Mouse (Mus musculus): ENCODE results near the gene Atp8b4. TPM values are rescaled to one million over a fixed set of nuclear protein-coding genes. Genes with fewer than 3 reads are reported as not detected.

Gene Atp8b4
- polyA plus RNA-seq, 1 experiment from 2014 or later, result 0.19 TPM

- Histone ChIP-seq H3K9ac (no peak overlapping the region), H3K9me3 (no peaks in the 10 kb centered on the region), H3K4me2 (no peak overlapping the region), H3K4me1 (replicated peaks) (no peaks in the 10 kb centered on the region), H3K36me3 (no peaks in the 10 kb centered on the region), H3K27ac (no peak overlapping the region), H3K27me3 (no peaks in the 10 kb centered on the region), H3K4me3 (no peak overlapping the region)
- no peak for ATAC-seq (ENCODE audit: low FRiP score)
- WGBS, result 96% methylated on average over 3 of the region's 3 CpGs
Measured at GRCm38 (mm10) chr2:126418916-126419315, 81.6 kb downstream of the Atp8b4 start.

- Histone ChIP-seq H3K4me2 (no peak overlapping the region), H3K9me3 (no peaks in the 10 kb centered on the region), H3K36me3 (no peaks in the 10 kb centered on the region), H3K4me1 (replicated peaks) (no peaks in the 10 kb centered on the region), H3K9ac (no peak overlapping the region), H3K27me3 (no peaks in the 10 kb centered on the region), H3K27ac (no peak overlapping the region), H3K4me3 (no peak overlapping the region)
- WGBS, result 81% methylated on average over 2 of the region's 2 CpGs
- ATAC-seq (ENCODE audit: low FRiP score), result no peak
Measured at GRCm38 (mm10) chr2:126416772-126417171, 83.7 kb downstream of the Atp8b4 start.

GRCm38 (mm10) chr2:126415981-126416380 is 84.5 kb downstream of the Atp8b4 start:
- no peaks in the 10 kb centered on the region for H3K36me3 ChIP-seq
- H3K27me3 ChIP-seq, result no peaks in the 10 kb centered on the region
- H3K4me2 ChIP-seq, result no peak overlapping the region
- H3K9ac ChIP-seq, result no peak overlapping the region
- WGBS, result 82% methylated on average over 4 of the region's 4 CpGs
- no peaks in the 10 kb centered on the region for H3K9me3 ChIP-seq
- no peak for ATAC-seq (ENCODE audit: low FRiP score)
- no peaks in the 10 kb centered on the region for H3K4me1 ChIP-seq (replicated peaks)
- no peak overlapping the region for H3K4me3 ChIP-seq
- no peak overlapping the region for H3K27ac ChIP-seq

- Histone ChIP-seq H3K4me1 (replicated peaks) (no peaks in the 10 kb centered on the region), H3K4me3 (no peak overlapping the region), H3K9ac (no peak overlapping the region), H3K36me3 (no peaks in the 10 kb centered on the region), H3K9me3 (no peaks in the 10 kb centered on the region), H3K27me3 (no peaks in the 10 kb centered on the region), H3K27ac (no peak overlapping the region), H3K4me2 (no peak overlapping the region)
- ATAC-seq (ENCODE audit: low FRiP score), result no peak
Measured at GRCm38 (mm10) chr2:126412759-126413158, 87.7 kb downstream of the Atp8b4 start.

DNA sequence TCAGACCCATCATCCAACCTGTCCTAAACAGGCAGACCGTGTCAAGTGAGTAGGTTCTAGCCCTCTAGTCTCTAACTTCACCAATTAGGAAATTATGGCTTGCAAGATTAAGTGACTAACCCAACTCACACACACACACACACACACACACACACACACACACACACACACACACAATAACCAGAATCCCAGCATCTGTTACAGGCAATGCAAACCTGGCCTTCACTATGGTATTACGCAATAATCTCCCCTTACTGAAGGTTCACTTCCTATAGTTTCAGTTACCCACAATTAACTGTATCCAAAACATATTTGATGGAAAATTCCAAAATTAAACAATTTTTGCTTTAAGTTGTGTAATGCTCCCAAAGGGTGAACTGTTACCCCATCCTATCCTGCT is 101.0 kb downstream of the Atp8b4 start:
- no peaks in the 10 kb centered on the region for H3K27me3 ChIP-seq
- no peak overlapping the region for H3K9ac ChIP-seq
- no peaks in the 10 kb centered on the region for H3K4me1 ChIP-seq (replicated peaks)
- H3K4me2 ChIP-seq, result no peak overlapping the region
- H3K9me3 ChIP-seq, result no peaks in the 10 kb centered on the region
- ATAC-seq (ENCODE audit: low FRiP score), result no peak
- WGBS, result 92% methylated on average over 2 of the region's 2 CpGs
- no peak overlapping the region for H3K27ac ChIP-seq
- H3K4me3 ChIP-seq, result no peak overlapping the region
- no peaks in the 10 kb centered on the region for H3K36me3 ChIP-seq

DNA sequence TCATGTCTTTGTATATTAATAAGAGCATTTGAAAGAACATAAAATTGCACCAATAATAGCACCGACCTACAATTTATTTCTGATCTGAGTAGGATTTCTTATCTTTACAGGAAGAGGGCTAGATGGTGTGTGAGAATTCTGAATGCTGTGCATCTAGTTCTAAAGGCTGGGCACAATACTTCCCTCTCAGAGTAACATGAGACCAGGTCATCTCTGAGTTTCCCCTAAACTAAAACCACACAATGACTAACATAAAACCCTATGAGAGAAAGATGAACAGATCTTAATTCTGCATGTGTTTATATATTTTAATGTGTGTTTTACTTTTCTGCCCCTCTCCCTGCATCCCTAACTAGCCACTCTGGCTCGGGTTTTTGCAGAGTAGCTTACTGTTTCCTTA is 101.5 kb downstream of the Atp8b4 start:
- no peak for ATAC-seq (ENCODE audit: low FRiP score)
- Histone ChIP-seq H3K9me3 (no peaks in the 10 kb centered on the region), H3K4me1 (replicated peaks) (no peaks in the 10 kb centered on the region), H3K27me3 (no peaks in the 10 kb centered on the region), H3K36me3 (no peaks in the 10 kb centered on the region), H3K9ac (no peak overlapping the region), H3K4me2 (no peak overlapping the region), H3K27ac (no peak overlapping the region), H3K4me3 (no peak overlapping the region)
- WGBS, result 70% methylated on average over 2 of the region's 2 CpGs

DNA sequence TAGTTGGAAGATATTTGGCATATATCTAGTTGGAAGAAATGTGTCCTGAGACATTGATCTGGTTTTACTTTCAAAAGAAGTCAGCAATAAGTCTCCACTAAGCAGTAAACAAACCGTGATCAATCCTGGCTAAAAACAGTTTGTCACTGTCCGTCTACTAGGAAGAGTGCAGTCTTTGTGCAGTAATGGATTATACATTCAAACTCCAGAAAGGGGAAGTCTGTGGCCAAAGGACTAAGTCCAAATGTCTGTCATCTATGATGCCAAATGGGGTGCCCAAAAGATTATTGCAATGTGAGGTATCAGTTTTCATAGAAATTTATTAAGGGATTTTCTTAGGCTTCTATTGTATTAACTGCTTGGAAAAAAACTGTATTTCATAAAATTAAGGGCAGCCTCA is 102.3 kb downstream of the Atp8b4 start:
- H3K4me2 ChIP-seq, result no peak overlapping the region
- H3K27ac ChIP-seq, result no peak overlapping the region
- no peak overlapping the region for H3K9ac ChIP-seq
- no peaks in the 10 kb centered on the region for H3K36me3 ChIP-seq
- H3K9me3 ChIP-seq, result no peaks in the 10 kb centered on the region
- ATAC-seq (ENCODE audit: low FRiP score), result no peak
- H3K4me3 ChIP-seq, result no peak overlapping the region
- H3K4me1 ChIP-seq (replicated peaks), result no peaks in the 10 kb centered on the region
- WGBS, result 72% methylated on average over 2 of the region's 2 CpGs
- no peaks in the 10 kb centered on the region for H3K27me3 ChIP-seq

GRCm38 (mm10) chr2:126397513-126397912 is 103.0 kb downstream of the Atp8b4 start:
- 87% methylated on average over 8 of the region's 8 CpGs for WGBS
- no peaks in the 10 kb centered on the region for H3K4me1 ChIP-seq (replicated peaks)
- H3K9me3 ChIP-seq, result no peaks in the 10 kb centered on the region
- H3K36me3 ChIP-seq, result no peaks in the 10 kb centered on the region
- H3K27me3 ChIP-seq, result no peaks in the 10 kb centered on the region
- no peak overlapping the region for H3K9ac ChIP-seq
- no peak overlapping the region for H3K27ac ChIP-seq
- H3K4me3 ChIP-seq, result no peak overlapping the region
- no peak for ATAC-seq (ENCODE audit: low FRiP score)
- no peak overlapping the region for H3K4me2 ChIP-seq

DNA sequence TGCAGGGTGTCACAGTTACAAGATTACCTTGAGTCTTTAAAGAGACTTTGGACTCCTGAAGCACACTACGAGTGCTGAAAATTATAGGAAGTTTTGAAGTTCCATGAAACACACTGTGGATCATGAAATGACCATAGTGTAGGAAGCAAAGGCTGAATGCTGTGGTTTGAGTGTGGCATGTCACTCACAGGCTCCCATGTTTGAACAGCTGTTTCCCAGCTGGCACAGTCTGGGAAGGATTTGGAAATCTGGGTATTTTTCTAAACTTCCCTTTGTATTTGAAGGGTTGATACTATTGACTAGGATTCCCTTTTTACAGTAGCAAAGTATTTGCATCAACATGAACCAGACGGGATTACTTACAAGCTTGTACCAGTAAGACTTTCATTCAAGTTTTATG is 105.5 kb downstream of the Atp8b4 start:
- no peaks in the 10 kb centered on the region for H3K4me1 ChIP-seq (replicated peaks)
- no peaks in the 10 kb centered on the region for H3K36me3 ChIP-seq
- no peak overlapping the region for H3K9ac ChIP-seq
- 69% methylated on average over 2 of the region's 2 CpGs for WGBS
- no peak overlapping the region for H3K4me3 ChIP-seq
- ATAC-seq (ENCODE audit: low FRiP score), result no peak
- H3K27me3 ChIP-seq, result no peaks in the 10 kb centered on the region
- H3K27ac ChIP-seq, result no peak overlapping the region
- no peak overlapping the region for H3K4me2 ChIP-seq
- H3K9me3 ChIP-seq, result no peaks in the 10 kb centered on the region

GRCm38 (mm10) chr2:126387458-126388037 is 112.9 kb downstream of the Atp8b4 start:
- Histone ChIP-seq H3K9ac (no peak overlapping the region), H3K36me3 (no peaks in the 10 kb centered on the region), H3K27ac (no peak overlapping the region), H3K4me2 (no peak overlapping the region), H3K9me3 (no peaks in the 10 kb centered on the region), H3K27me3 (no peaks in the 10 kb centered on the region), H3K4me3 (no peak overlapping the region), H3K4me1 (replicated peaks) (no peaks in the 10 kb centered on the region)
- 87% methylated on average over 8 of the region's 8 CpGs for WGBS
- ATAC-seq (ENCODE audit: low FRiP score), result no peak

DNA sequence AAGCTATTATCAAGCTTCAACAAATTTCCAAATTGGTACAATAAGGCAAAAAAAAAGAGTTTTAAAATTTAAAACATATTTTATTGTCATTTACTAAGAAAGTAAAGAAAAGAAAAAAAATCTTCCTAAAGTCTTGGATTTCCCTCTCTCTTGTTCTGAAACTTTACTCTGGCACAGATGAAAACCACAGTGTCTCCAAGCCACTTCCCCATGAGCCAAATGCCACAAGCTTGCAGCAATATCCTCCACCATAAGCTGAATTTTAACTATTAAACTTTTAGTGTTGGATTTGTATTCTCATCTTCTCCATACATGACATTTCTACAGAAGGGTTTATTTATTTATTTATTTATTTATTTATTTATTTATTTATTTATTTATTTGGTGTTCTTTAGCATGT is 114.4 kb downstream of the Atp8b4 start:
- no peak overlapping the region for H3K9ac ChIP-seq
- H3K4me1 ChIP-seq (replicated peaks), result no peaks in the 10 kb centered on the region
- no peak overlapping the region for H3K4me2 ChIP-seq
- no peaks in the 10 kb centered on the region for H3K9me3 ChIP-seq
- no peak overlapping the region for H3K4me3 ChIP-seq
- no peak for ATAC-seq (ENCODE audit: low FRiP score)
- no peaks in the 10 kb centered on the region for H3K36me3 ChIP-seq
- H3K27ac ChIP-seq, result no peak overlapping the region
- H3K27me3 ChIP-seq, result no peaks in the 10 kb centered on the region

DNA sequence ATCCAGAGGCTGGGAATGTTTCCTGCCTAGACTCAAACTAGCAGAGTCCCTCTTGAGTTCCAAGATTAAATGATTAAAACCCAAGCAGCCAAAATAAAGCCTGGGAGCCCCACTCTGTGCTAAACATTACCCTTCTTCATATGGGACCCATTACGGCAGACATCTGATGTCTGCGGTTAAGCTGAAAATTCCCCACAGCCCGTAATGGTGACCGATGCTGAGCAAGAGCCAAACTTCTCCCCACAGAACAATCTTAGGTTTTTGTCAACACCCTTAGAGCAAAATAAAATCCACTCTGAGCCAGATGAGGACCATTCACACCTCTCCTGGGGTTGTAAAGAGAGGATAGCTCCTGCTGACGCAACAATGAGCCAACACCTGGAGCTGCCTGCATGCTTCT is 120.2 kb downstream of the Atp8b4 start:
- Histone ChIP-seq H3K4me2 (no peak overlapping the region), H3K4me3 (no peak overlapping the region), H3K9me3 (no peaks in the 10 kb centered on the region), H3K9ac (no peak overlapping the region), H3K4me1 (replicated peaks) (no peaks in the 10 kb centered on the region), H3K27me3 (no peaks in the 10 kb centered on the region), H3K36me3 (no peaks in the 10 kb centered on the region), H3K27ac (no peak overlapping the region)
- no peak for ATAC-seq (ENCODE audit: low FRiP score)
- 90% methylated on average over 5 of the region's 5 CpGs for WGBS

DNA sequence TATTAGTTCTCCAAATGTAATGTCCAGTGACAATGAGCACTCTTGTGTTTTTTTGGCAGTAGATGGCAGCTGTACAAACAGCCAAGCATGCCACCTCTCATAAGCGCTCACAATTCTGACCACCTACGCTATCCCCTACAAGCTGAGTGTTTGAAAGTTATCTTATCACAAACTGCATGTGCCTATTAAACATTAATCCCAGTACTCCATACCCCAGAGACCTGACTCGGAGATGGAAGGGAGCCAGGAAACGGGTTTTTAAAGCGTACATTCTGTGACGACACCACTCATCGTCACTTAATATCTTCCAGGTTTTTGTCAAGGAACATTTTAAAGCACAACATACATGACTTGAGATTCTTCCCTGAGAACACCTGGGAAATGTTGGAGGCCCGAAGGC is 128.8 kb downstream of the Atp8b4 start:
- no peak overlapping the region for H3K9ac ChIP-seq
- no peaks in the 10 kb centered on the region for H3K4me1 ChIP-seq (replicated peaks)
- ATAC-seq (ENCODE audit: low FRiP score), result no peak
- no peak overlapping the region for H3K4me3 ChIP-seq
- no peaks in the 10 kb centered on the region for H3K27me3 ChIP-seq
- H3K9me3 ChIP-seq, result no peaks in the 10 kb centered on the region
- WGBS, result 89% methylated on average over 8 of the region's 8 CpGs
- H3K27ac ChIP-seq, result no peak overlapping the region
- no peak overlapping the region for H3K4me2 ChIP-seq
- no peaks in the 10 kb centered on the region for H3K36me3 ChIP-seq

GRCm38 (mm10) chr2:126369815-126370214 is 130.7 kb downstream of the Atp8b4 start:
- no peaks in the 10 kb centered on the region for H3K27me3 ChIP-seq
- no peak for ATAC-seq (ENCODE audit: low FRiP score)
- no peak overlapping the region for H3K9ac ChIP-seq
- no peak overlapping the region for H3K4me3 ChIP-seq
- H3K4me1 ChIP-seq (replicated peaks), result no peaks in the 10 kb centered on the region
- 60% methylated on average over 4 of the region's 4 CpGs for WGBS
- no peaks in the 10 kb centered on the region for H3K9me3 ChIP-seq
- no peaks in the 10 kb centered on the region for H3K36me3 ChIP-seq
- H3K4me2 ChIP-seq, result no peak overlapping the region
- no peak overlapping the region for H3K27ac ChIP-seq

Measured in hindbrain, embryonic 13.5 days (tissue).